Mouse (Mus musculus): Measurements from ENCODE around the gene Sgip1.

Gene Sgip1

GRCm38 (mm10) chr4:102775596-102776270 lies 34.6 kb downstream of the Sgip1 start:
- DNase-seq, result no peak

GRCm38 (mm10) chr4:102779902-102780301 lies 38.8 kb downstream of the Sgip1 start:
- no peak for DNase-seq

- peak; percentile 13 to 29 for DNase-seq
These were observed 42.1 kb downstream of the Sgip1 start for GRCm38 (mm10) chr4:102783063-102783748.

DNA sequence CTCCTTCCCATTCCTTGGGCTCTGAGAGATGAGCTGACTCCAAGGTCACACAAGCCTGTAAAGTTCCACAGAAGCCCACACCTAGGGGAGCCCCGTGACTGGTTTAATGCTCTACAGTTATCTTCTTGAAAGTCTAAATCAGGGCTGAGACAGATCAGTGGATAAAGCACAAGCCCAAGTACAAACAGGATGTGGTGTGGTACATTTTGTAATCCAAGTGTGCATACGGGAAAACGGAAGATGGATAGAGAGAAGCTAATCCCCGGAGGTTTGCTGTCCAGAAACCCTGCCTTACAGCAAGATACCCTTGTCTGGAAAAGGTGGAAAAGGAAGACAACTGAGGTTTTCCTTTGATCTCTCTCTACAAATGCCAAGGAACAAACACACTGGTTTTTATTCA lies 44.1 kb downstream of the Sgip1 start:
- DNase-seq, result no peak

DNA sequence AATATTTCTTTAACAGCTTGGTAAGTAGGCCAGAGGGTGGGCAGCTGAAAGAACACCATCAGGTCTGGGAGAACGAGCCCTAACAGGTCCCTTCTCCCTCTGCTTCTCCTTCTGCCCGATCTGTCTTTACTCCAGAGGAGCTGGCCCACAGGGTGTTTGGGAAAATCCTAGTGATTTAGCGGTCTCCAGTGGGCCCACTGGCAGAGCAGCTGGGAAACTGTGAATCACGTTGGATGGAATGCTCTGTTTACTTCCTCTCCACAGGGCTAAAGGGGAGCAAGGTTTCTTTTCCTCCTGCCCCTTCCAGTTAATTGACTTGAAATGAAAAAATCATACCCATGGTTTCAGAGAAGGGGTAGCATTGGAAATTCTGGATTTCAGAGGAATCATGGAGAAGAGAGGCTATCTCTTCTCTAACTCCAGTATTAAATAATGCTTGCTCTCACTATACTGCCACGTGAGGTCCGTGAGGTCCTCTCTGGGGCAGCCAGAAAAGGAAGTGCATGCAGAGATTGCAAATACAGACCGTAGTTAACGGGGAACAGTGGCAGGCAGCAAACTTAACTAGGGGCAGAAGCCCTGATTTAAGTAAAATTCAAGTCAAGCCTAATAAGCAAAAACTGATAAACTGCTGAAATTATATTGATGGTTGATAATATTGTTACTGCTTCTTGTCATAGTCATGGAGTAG lies 51.1 kb downstream of the Sgip1 start:
- no peak for DNase-seq

- no peak for DNase-seq
These were observed 60.4 kb downstream of the Sgip1 start for GRCm38 (mm10) chr4:102801471-102801870.

GRCm38 (mm10) chr4:102801936-102802335 lies 60.8 kb downstream of the Sgip1 start:
- DNase-seq, result no peak

GRCm38 (mm10) chr4:102804611-102805010 lies 63.5 kb downstream of the Sgip1 start:
- DNase-seq, result no peak

DNA sequence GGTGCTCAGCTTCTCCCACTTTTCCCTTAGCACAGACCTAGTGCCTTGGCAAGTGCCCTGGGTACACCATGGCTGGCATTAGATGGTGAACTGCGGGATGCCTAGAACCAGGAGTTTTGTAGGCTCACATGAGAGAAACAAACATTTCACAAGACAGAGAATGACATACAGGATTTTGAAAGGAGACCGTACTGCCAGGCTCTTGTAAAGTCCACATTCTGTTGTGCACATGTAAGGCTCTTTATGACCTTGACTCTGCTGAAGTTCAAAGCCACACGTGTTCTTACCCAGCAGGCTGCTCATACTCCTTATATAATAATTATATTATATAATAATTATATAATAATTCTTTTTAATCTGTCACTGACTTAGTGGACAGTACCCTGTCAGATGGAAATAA lies 65.9 kb downstream of the Sgip1 start:
- DNase-seq, result no peak

DNA sequence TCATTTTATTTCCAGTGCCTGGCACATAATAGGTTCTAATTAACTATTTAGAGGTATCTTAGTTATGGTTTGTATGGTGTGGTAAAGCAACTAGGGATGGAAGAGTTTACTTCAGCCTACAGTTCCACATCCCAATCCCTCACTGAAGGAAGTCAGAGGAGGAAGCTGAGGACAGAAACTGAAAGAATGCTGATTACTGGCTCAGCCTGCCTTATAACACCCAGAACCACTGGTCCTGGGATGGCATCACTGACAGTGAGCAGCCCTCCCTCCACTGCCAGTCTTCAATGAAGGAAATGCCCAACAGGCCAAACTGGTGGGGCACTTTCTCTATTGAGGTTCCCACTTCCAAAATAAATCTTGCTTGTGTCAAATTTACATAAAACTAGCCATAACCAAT lies 67.2 kb downstream of the Sgip1 start:
- DNase-seq, result no peak

DNA sequence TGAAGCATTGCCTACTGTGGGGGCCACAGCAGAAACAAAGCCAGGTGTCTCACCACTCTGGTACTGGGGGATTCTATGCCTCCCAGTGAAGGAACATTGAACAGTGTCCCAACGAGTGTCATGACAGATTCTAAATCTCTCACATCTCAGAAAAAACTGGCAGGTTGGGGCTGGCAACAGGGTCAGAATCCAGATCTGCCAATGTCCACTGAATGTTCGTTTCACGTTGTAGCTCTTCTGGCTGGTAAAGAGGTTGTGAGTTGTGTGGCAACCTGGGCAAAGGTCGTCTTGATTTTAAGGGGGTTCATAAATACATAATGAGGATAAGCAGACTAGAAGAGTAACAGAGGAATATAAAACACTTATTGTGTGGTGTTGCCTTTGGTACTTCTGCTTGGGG lies 68.2 kb downstream of the Sgip1 start:
- DNase-seq, result no peak

- DNase-seq, result no peak
These were observed 69.2 kb downstream of the Sgip1 start for GRCm38 (mm10) chr4:102810277-102810676.

DNA sequence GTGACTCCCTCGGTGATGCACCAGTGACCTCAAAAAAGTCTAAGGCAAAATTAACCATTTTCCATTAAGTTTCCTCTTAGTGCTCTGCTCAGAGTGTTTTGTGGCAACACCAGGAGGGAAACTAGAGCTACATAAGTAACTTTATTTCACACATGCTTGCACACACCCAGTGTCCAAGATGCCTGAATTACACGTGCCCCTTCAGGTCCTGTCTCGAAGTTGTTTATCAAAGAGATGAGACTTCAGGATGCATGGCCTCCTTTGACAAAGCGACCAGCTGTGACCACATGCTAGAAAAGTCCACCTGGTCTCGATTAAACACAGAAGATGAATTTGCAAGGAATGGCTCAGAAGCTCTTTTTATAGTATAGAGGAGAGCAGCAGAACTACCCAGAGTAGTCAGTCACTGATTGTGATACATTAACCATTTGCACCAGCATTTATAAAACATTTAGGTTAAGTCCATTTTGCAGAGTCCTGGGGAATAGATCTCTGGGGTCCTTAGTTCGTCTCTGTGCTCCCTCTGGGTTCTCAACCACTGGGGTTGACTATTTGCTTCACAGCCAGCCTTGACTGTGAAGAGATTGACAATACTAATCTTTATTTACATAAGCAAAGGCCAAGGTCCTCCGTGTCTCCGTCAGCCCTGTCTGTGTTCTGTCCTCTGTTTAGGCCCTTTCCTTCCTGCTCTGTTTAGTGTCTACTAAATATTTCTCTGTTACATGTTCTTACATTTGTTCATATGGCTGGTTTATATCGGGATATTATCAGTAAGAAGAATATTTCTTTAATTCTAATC lies 70.1 kb downstream of the Sgip1 start:
- DNase-seq, result no peak

DNA sequence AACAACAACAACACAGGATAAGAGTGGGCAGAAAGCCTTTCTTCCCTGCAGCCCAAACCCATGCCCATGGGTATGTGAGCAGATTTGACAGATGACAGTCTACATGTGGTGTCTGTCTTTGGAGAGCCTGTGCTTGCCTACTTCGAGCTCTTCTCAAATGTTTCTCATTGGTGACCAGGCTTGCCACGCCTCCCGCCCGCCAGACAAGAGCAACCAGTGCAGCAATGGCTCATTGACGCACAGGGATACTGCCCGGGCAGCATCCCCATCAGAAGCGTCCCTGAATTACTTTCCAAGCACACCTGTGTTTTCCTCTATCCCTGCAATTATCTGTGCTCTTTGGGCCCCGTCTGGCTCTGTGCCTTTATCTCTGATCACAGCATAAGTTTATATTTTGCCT lies 72.2 kb downstream of the Sgip1 start:
- no peak for DNase-seq

DNA sequence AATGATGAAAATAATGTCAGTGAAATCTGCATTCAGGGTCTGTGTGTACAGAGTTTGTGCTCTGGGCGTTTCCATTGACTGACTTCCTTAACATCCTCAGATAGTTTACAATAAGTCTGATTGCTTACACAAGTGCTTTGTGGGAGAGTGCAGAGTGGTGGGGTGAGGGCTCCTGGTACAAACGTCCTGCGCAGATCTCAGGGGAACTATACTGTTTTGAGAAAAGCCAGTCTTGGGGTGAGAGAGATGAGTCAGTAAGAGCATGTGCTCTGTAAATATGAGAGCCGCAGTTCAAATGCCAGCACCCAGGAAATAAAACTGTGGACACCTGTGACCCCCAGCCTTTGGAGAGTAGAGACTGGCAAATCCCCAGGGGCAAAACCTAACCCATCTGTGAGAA lies 80.7 kb downstream of the Sgip1 start:
- DNase-seq, result peak; percentile 48 to 62

GRCm38 (mm10) chr4:102824494-102824893 lies 83.4 kb downstream of the Sgip1 start:
- no peak for DNase-seq

GRCm38 (mm10) chr4:102826159-102826558 lies 85.1 kb downstream of the Sgip1 start:
- DNase-seq, result no peak

GRCm38 (mm10) chr4:102828518-102828917 lies 87.4 kb downstream of the Sgip1 start:
- DNase-seq, result no peak

GRCm38 (mm10) chr4:102833191-102833590 lies 92.1 kb downstream of the Sgip1 start:
- no peak for DNase-seq

GRCm38 (mm10) chr4:102833726-102834125 lies 92.6 kb downstream of the Sgip1 start:
- no peak for DNase-seq

GRCm38 (mm10) chr4:102834710-102835109 lies 93.6 kb downstream of the Sgip1 start:
- no peak for DNase-seq

GRCm38 (mm10) chr4:102840062-102840798 lies 99.1 kb downstream of the Sgip1 start:
- DNase-seq, result peak in 1 of 2 experiments; percentile 8

All from lung, postnatal 4 days (tissue).